Mouse (Mus musculus): ENCODE results near the gene Ankub1. TPM values are rescaled to one million over a fixed set of nuclear protein-coding genes. Genes with fewer than 3 reads are reported as not detected.

The Ankub1 gene
- polyA plus RNA-seq, 1 experiment from 2014 or later, result 0.27 TPM

DNA sequence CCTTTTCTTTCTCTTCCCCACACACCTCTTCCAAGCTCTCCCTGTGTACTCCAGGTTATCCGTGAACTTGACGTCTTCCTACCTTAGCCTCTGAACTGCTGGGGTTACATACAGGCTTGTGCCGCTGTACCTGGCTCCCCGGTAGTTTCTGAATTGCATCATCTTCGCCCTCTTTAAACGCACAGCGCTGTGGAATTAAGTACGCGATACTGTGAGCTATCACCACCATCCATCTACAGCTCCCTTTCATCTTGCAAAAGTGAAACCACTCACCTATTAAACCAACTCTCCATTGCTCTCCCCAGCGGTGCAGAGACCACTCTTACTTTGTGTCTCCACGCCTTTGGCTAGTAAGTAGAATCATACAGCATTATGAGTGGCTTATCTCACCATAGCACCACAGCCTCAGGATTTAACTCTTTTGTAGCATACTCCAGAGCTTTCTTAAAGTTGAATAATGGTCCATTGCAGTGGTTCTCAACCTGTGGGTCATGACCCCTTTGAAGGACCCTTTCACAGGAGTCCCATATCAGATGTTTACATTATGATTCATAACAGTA, 65.6 kb downstream of the Ankub1 start:
- Histone ChIP-seq H3K4me3 (no peak overlapping the region), H3K27ac (replicated peaks) (no peak overlapping the region), H3K9ac (no peak overlapping the region), H3K36me3 (no peaks in the 10 kb centered on the region), H3K4me2 (no peak overlapping the region), H3K4me1 (replicated peaks) (0 out of 2 replicates have a peak, but pooled peaks cover 3% of the 10 kb centered on the region), H3K9me3 (no peaks in the 10 kb centered on the region), H3K27me3 (no peaks in the 10 kb centered on the region)
- ATAC-seq (ENCODE audit: low FRiP score, low read depth), result no peak
- 85% methylated on average over 11 of the region's 11 CpGs for WGBS

DNA sequence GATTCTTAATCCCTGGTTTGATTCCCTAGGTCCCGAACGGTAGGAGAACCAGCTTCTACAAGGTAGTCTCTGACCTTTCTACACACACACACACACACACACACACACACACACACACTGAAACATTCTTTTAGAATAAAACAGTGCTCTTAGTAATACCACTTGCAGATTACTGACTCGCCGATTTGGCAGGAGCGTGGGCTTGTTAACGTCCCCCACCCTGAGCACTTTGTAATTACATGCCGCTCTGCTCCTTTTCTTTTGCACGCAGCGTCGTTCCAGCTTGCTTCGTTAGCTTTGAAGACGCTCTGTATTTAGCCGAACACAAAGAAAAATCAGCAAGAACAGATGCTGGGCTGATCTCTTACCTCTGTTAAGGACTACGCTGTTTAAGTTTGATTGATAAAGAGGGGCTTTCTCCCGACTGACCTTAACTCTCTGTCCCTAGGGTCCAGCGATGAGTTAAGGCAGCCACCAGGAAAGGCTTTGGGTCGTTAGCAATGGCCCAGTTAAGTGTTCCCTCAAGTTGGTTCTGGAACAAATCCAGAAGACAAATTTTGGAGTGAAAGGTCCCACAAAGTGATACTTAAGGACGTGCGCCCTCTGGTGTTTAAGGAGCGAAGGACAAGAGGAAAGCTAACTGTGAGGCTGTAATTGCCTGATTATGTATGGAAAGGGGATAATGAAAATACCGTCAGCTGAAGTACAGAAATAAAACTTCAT, 67.2 kb downstream of the Ankub1 start:
- Histone ChIP-seq H3K4me2 (peak overlapping the region; percentile 77), H3K9ac (peak overlapping the region; percentile 14; the same call in 1 of the 2 replicates), H3K27ac (replicated peaks) (peak overlapping the region; percentile 12), H3K9me3 (no peaks in the 10 kb centered on the region), H3K4me3 (peak overlapping the region; percentile 37), H3K27me3 (no peaks in the 10 kb centered on the region), H3K4me1 (replicated peaks) (0 out of 2 replicates have a peak, but pooled peaks cover 3% of the 10 kb centered on the region), H3K36me3 (no peaks in the 10 kb centered on the region)
- ATAC-seq (ENCODE audit: low FRiP score, low read depth), result peak; percentile 87
- WGBS, result 12% methylated on average over 21 of the region's 21 CpGs

DNA sequence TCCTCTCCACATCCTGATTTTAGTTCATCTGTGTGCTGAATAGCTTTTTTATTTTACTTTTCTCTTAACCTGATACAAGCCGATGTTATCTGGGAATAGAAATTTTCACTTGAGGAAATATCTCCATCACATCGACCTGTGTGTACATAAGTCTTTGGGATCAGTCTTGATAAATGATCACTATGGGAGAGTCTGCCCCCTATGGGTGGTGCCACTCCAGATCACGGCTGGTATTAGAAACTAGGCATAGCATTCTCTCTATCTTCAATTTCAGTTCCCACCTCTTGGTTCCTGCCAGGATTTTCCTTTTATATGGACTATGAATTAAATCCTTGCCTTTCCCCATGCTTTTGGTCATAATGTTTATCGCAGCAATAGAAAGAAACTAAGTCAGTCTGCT, 72.9 kb downstream of the Ankub1 start:
- Histone ChIP-seq H3K9ac (no peak overlapping the region), H3K36me3 (no peaks in the 10 kb centered on the region), H3K4me3 (no peak overlapping the region), H3K27ac (replicated peaks) (no peak overlapping the region), H3K4me2 (no peak overlapping the region), H3K4me1 (replicated peaks) (no peaks in the 10 kb centered on the region), H3K27me3 (no peaks in the 10 kb centered on the region), H3K9me3 (no peaks in the 10 kb centered on the region)
- no peak for ATAC-seq (ENCODE audit: low FRiP score, low read depth)
- 74% methylated on average over 4 of the region's 4 CpGs for WGBS

DNA sequence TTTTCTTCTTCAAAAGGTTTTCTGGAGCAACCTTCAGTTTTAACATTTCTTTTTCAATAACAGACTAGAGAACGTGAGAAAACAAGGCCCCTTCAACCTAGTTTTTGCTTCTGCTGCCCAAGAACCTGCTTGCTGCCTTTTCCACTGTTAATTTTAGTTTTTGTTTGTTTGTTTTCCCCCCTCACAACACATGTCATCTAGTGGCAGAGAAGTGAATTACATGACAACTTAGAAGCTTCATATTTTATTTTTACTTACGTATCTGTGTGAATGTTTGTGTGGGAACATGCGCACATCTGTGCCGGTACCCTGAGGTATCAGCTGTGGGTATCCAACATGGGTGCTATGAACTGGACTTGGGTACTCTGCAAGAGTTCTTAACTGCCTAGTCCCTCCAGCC, 76.9 kb downstream of the Ankub1 start:
- Histone ChIP-seq H3K36me3 (no peaks in the 10 kb centered on the region), H3K27ac (replicated peaks) (no peak overlapping the region), H3K9ac (no peak overlapping the region), H3K9me3 (no peaks in the 10 kb centered on the region), H3K4me3 (no peak overlapping the region), H3K4me2 (no peak overlapping the region), H3K27me3 (no peaks in the 10 kb centered on the region), H3K4me1 (replicated peaks) (no peaks in the 10 kb centered on the region)
- 93% methylated on average over 4 of the region's 4 CpGs for WGBS
- ATAC-seq (ENCODE audit: low FRiP score, low read depth), result no peak

DNA sequence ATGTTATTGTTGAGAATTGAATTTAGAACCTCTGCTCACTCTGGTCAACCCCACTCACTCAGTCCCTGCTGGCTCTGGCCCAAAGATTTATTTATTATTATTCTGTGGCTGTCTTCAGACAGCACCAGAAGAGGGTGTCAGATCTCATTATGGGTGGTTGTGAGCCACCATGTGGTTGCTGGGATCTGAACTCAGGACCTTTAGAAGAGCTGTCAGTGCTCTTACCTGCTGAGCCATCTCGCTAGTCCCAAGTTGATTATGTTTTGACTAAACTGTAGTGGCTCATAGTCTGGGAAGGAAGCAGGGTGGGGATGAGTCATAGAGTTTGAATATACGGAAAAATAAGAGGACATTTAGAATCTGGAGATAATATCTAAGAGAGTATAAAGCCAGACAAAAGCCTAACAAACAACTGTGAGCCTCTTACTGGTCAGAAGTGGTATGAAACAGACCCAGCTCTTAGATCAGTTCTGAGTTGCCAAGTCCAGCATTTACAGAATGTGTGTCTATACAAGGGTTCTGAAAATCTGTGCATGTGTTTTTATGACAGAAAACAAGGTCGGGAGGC, 80.1 kb downstream of the Ankub1 start:
- H3K27me3 ChIP-seq, result no peaks in the 10 kb centered on the region
- no peaks in the 10 kb centered on the region for H3K36me3 ChIP-seq
- H3K9ac ChIP-seq, result no peak overlapping the region
- H3K4me3 ChIP-seq, result no peak overlapping the region
- no peak overlapping the region for H3K4me2 ChIP-seq
- no peak for ATAC-seq (ENCODE audit: low FRiP score, low read depth)
- no peak overlapping the region for H3K27ac ChIP-seq (replicated peaks)
- no peaks in the 10 kb centered on the region for H3K4me1 ChIP-seq (replicated peaks)
- H3K9me3 ChIP-seq, result no peaks in the 10 kb centered on the region
- WGBS, result 80% methylated on average over 3 of the region's 3 CpGs

DNA sequence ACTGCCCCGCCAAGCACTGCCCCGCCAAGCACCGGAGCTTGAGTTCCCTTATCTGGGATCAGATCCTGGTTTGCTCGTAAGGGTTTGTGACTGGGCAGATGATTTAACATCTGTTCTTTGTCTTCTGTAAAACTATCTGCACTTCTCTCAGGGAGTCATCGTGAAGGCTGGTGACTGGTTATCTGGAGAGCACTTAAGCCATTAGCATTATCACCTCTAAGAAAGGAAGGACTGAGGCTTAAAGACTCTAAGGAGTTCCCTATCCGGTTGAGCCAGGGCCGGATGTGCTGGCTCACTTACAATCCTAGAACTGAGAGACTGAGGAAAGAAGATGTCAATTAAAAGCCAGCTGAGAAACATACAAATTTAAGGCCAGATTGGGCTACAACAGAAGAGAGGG, 80.8 kb downstream of the Ankub1 start:
- WGBS, result 92% methylated on average over 7 of the region's 7 CpGs
- no peaks in the 10 kb centered on the region for H3K9me3 ChIP-seq
- H3K27me3 ChIP-seq, result no peaks in the 10 kb centered on the region
- H3K27ac ChIP-seq (replicated peaks), result no peak overlapping the region
- no peak overlapping the region for H3K9ac ChIP-seq
- no peaks in the 10 kb centered on the region for H3K4me1 ChIP-seq (replicated peaks)
- no peaks in the 10 kb centered on the region for H3K36me3 ChIP-seq
- ATAC-seq (ENCODE audit: low FRiP score, low read depth), result no peak
- H3K4me2 ChIP-seq, result no peak overlapping the region
- H3K4me3 ChIP-seq, result no peak overlapping the region

Small RNAs within 50 kb of the gene (microRNA-seq; reads per million reads assigned to microRNA genes)
- not detected for gene Mir6377

Other genes with a start within 250 kb of the Ankub1 start
- 7.7 and 8.0 TPM in 2 replicates for gene Wwtr1, start 116.9 kb downstream of the Ankub1 start, polyA plus RNA-seq (2015; fragmentation: Nextera tagmentation; extraction: Ambion mirVana)
- gene Commd2, start 41.1 kb downstream of the Ankub1 start, polyA plus RNA-seq (2015; fragmentation: Nextera tagmentation; extraction: Ambion mirVana), result 64.2 and 65.2 TPM in 2 replicates
- 91.0 and 93.9 TPM in 2 replicates for gene Rnf13, start 43.3 kb upstream of the Ankub1 start, polyA plus RNA-seq (2015; fragmentation: Nextera tagmentation; extraction: Ambion mirVana)
- gene Pfn2, start 155.3 kb upstream of the Ankub1 start, polyA plus RNA-seq (2015; fragmentation: Nextera tagmentation; extraction: Ambion mirVana), result 660 and 679 TPM in 2 replicates

All from hindbrain, embryonic 15.5 days (tissue).